Mouse (Mus musculus) kidney, postnatal 4 days (tissue): ENCODE data around the gene Ccdc92b.
A peak's percentile ranks its signal among the peaks of the same experiment; 100 is the strongest.
"Not testable (repeated sequence)": the region's sequence is repeated elsewhere in the genome, so short reads cannot be mapped to it uniquely, and the experiment has no call there.

Source experiments
- DNase-seq, 2 experiments: peaks; one replicate each; pipeline ENCODE4 v3.0.0; 2021; ENCODE audit warnings: mixed read lengths in 2 of 2

Ccdc92b gene

GRCm38 (mm10) chr11:74619201-74619955 is at the start of gene Ccdc92b:
Ccdc92b (plus strand) TSS chr11:74619605.
- DNase-seq = peak; percentile 95 to 96

GRCm38 (mm10) chr11:74569735-74570134 is 49.7 kb upstream of the Ccdc92b start:
- no peak for DNase-seq

- DNase-seq = no peak
Measured at GRCm38 (mm10) chr11:74572459-74573061, 46.8 kb upstream of the Ccdc92b start.

- DNase-seq = no peak
Measured at GRCm38 (mm10) chr11:74574768-74575434, 44.5 kb upstream of the Ccdc92b start.

DNA sequence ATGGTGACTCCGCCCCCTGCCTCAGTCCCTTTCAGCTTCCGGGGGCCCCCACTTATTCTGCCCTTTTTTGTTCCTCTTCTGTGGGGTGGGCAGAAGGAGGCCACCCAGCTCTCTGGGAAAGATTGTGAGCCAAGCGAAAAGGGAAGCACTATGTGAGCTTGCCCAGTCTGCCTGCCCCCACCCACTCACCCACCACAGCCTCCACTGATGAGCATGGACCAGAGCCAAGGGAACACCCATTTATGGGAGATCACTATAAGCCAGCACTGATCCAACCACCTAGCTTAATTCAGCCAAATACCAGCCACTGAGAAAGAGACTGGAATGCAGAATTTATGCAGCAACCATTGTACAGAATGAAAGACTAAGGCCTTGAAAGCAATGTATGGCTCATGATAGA is 43.5 kb upstream of the Ccdc92b start:
- DNase-seq = no peak

GRCm38 (mm10) chr11:74577068-74577467 is 42.3 kb upstream of the Ccdc92b start:
- no peak for DNase-seq

DNA sequence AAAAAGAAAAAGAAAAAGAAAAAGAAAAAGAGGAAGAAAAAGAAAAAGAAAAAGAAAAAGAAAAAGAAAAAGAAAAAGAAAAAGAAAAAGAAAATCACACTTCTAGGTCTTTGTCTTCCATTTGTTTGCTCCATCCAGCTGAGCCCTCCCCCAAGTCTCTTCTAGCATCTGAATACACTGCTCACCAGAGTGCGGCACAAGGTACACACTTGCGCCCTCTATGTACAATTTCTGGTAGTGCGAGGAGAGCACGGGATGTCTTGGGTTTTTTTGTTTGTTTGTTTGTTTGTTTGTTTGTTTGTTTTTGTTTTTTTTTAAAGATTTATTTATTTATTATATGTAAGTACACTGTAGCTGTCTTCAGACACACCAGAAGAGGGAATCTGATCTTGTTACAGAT is 38.1 kb upstream of the Ccdc92b start:
- not testable (repeated sequence) for DNase-seq

- DNase-seq = no peak
Measured at GRCm38 (mm10) chr11:74582464-74582863, 36.9 kb upstream of the Ccdc92b start.

DNA sequence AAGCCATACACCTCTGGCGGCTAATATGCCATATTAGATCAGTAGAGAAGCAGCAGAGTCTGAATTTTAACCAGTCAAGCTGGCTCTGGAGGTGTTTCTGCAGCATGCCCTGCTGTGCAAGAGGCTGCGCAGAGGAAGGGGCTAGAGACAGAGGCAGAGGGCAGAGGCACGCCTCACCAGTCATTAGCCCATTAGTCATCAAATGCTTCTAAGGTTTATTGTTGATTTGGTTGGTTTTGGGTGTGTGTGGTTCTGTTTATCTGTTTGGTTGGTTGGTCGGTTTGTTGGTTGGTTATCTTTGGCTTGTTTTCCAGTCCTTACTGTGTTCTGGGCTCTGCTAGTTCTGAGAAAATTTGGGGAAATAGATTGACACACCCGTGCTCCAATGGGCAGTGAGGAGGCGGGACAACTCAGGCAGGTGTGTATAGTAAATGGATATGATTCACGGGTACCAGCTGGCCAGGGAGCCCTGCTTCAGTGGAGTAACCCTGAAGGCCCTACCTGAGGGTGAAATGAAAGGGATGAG is 35.5 kb upstream of the Ccdc92b start:
- no peak for DNase-seq

GRCm38 (mm10) chr11:74584946-74585723 is 34.3 kb upstream of the Ccdc92b start:
- DNase-seq = peak; percentile 84 to 86

- DNase-seq = no peak
Measured at GRCm38 (mm10) chr11:74586401-74586800, 33.0 kb upstream of the Ccdc92b start.

DNA sequence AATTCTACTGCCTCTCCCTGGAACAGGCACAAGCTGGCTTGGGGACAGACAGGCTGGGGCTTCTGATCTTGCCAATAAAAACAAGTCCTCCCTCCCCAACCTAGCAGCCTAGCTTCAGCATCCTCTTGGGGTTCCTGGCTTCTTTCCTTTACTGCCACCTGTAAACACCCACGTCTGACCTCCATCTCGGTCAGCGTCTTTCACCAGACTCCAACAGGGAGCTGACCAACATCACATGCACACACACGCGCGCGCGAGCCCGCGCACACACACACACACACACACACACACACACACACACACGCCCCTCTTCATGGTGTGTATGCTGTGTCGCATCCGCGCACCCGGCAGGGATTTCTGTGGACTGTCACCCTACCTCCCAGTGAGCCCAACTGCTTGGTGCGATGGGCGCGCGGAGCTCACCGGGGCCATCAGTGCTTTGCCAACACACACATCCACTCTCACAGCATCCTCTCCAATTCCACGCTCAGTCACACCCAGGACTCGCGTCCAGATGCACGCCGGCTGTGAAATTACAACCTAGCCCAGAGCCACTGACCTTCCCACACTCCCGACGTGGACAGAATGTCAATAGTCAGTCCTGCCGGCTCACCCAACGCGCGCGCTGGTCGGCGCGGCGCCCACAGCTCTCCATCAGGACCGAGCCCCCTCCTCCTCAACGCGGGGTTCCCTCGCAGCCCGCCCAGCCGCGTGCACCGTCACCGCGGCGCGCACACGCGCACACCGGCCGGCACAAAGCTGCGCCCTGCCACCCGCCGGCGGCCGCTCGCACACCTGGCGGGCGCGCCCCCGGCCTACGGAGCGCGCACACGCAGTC is 29.8 kb upstream of the Ccdc92b start:
- DNase-seq = peak in 1 of 2 experiments; percentile 9

DNA sequence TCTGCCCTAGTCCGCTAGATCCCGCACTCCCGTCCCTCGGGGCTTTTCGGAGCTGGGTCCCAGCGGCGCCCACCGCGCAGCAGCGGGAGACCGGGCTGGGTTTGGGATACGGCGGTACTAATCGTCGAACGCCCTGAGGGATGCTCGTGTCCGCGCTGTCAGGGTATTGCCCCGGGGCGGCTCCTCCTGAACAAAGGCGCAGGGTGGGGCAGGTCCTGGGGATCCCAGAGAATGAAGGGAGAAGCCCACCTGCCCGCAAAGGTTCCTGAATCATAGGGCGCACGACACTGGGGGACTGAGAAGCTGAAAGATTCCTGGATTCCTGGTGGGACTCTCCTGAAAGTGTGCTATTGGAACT is 29.2 kb upstream of the Ccdc92b start:
- DNase-seq = no peak

DNA sequence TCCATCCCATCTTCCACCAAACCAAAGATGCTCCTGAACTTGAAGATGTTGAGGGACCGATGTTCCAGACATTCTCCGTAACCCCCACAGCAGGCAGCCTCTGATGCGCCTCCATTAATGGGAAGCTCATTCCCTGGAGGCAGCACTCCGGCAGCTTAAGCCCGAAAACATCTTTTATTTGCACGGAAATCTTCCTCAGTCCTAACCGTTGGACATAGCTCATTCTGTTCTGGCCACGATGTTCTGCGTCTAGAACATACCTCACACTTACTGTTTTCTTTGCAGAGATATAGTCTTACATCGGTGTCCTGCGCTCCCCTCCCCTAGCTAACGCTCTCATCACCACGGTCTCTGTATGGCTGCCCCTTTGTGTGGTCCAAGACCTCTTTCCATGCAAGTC is 28.7 kb upstream of the Ccdc92b start:
- DNase-seq = no peak

DNA sequence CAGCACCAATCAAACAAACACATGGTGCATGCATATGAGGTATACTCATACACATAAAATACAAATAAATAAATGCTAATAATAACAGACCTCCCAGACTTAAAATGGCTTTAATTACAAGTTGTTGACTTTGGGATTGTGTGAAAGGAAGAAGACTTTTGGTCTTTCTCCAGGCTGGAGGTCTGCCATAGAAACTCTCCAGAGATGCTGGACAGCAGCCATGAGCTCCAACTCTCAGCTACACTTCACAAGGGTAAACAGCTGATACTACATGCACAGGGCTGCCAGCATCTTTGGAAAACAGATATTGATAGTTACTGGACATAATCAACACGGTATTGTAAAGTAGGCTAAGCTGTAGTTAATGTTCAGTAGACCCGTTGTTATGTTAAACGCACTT is 27.2 kb upstream of the Ccdc92b start:
- DNase-seq = peak; percentile 25 to 38

- DNase-seq = no peak
Measured at GRCm38 (mm10) chr11:74597283-74597989, 22.0 kb upstream of the Ccdc92b start.

- no peak for DNase-seq
Measured at GRCm38 (mm10) chr11:74597990-74598337, 21.4 kb upstream of the Ccdc92b start.

DNA sequence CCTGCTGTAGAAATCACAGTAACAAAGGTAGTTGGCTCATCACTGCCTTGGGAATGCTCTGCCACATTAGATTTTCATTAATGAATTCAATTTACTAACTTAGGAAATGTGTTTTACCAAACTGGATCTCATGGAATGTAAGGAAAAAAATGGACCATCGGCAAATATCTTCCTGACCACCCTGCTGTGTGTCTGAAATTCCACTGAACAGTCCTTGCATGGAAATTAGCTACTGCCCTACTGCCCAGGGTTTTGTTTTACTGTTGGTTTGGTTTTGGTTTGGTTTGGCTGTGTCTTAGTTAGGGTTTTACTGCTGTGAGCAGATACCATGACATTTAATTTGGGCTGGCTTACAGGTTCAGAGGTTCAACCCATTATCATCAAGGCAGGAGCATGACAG is 17.1 kb upstream of the Ccdc92b start:
- DNase-seq = no peak

GRCm38 (mm10) chr11:74610068-74610467 is 9.3 kb upstream of the Ccdc92b start:
- no peak for DNase-seq

GRCm38 (mm10) chr11:74610545-74611176 is 8.7 kb upstream of the Ccdc92b start, which contains the start of gene Rap1gap2:
Rap1gap2 (minus strand) TSS chr11:74610915.
- peak; percentile 33 to 36 for DNase-seq

GRCm38 (mm10) chr11:74611437-74611836 is 8.0 kb upstream of the Ccdc92b start:
- DNase-seq = no peak
